Mouse (Mus musculus) embryonic fibroblast, embryonic 13.5 days (primary cell): Measurements from ENCODE around the gene Gm20388.

Experiments used
- CTCF ChIP-seq: IDR thresholded peaks from 2 replicates; pipeline ENCODE4 v1.5.1; 2011; ENCODE audit warnings: mild to moderate bottlenecking, control low read depth, low read length, moderate library complexity, borderline replicate concordance; ENCODE audit not compliant: insufficient read depth
- POLR2A ChIP-seq: IDR thresholded peaks from 2 replicates; pipeline ENCODE4 v1.6.1; 2011; ENCODE audit warnings: low read depth, mild to moderate bottlenecking, control low read depth, low read length, moderate library complexity

- TF ChIP-seq CTCF, result no peak
- no peak for TF ChIP-seq POLR2A
Measured at GRCm38 (mm10) chr8:122169446-122169845, 2258.8 kb downstream of the Gm20388 start.
